Mouse (Mus musculus) sigmoid colon, adult 10 weeks (tissue): ENCODE results near the gene Tnp2. TPM values are rescaled to one million over a fixed set of nuclear protein-coding genes. Genes with fewer than 3 reads are reported as not detected.

Source experiments
- polyA plus RNA-seq: library from polyadenylated mRNA; stranded (reverse); fragments of 350-450 nt; fragmentation: Illumina TruSeq; extraction: RNeasy Lipid Tissue Mini Kit (QIAGEN cat#74804); gene quantifications from one replicate; pipeline ENCODE4 v1.2.3, GENCODE M21; 2014; ENCODE audit warnings: low read depth, low replicate concordance

Gene Tnp2
- not detected for polyA plus RNA-seq

DNA sequence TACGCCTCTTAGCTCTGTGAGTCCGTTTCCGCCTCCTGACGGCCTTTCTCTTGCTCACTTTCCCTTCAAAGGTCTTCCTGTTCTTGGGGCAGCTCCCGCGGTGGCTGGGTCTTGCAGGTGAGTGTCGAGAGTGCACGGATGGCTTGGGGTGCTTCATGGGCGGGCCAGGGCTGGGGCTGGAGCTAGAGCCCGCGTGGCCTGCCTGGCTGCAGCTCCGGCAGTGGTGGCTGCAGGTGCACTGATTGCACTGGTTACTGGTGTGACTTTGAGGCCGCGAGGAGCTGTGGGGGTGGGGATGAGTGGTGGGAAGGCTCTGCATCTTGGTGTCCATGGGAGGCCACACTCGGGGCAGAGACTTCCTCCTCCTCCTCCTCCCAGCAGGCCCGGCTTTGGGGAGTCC lies at the start of gene Tnp2:
Gene Tnp2 (minus strand): TSS at position 390 of the 400 bp plus-strand sequence.

DNA sequence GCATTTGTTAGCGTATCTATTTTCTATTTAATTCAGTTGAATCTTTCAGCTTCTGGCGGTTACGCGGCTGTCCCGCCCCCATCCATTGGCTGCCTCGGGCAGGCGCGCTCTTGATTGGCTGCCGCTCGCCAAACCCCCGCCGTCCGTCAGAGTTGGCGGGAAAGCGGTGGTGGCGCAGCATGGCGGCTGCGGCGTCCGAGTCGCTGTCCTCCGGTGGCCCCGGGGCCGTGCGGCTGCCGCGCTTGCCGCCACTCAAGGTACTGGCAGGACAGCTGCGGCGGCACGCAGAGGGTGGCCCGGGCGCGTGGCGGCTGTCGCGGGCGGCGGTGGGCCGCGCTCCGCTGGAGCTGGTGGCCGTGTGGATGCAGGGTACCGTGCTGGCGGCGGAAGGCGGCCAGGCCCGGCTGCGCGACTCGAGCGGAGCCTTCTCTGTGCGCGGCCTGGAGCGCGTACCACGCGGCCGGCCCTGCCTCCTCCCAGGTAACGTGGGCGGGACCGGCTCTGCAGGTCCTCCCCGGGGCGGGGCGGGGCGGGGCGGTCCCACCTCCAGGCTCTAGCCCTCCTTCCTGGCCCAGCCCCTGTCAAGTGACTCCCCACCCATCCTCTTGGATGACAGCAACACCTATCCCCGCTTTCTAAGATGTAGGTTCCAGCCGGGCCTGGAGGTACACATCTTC lies 46.6 kb upstream of the Tnp2 start, which contains the start of gene Rmi2:
Gene Rmi2 (plus strand): TSS at position 149 of the 677 bp plus-strand sequence.

DNA sequence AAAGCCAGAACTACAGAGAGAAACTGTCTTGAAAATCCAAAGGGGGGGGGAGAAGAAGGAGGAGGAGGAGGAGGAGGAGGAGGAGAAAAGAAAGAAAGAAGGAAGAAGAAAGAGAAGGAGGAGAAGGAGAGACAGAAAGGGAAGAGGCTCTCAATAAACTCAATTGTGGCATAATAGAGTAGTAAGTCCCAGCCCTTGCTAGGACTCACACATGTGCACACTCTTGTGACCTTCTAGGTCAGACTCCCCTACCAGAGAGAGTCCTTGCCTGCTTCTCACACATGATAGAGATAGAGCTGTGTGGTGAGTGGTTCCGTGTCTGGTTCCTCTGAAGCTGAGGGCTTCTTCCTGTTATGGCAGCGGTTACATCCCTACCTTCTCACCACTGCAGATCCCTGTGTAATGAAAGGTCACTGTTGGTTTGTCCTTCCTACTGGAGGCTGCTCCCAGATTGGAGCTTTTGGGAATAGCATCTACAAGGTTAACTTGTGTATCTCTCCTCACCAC lies 24.5 kb upstream of the Tnp2 start, which contains the start of gene Gm11172:
Gene Gm11172 (plus strand): TSS at position 51 of the 507 bp plus-strand sequence.

DNA sequence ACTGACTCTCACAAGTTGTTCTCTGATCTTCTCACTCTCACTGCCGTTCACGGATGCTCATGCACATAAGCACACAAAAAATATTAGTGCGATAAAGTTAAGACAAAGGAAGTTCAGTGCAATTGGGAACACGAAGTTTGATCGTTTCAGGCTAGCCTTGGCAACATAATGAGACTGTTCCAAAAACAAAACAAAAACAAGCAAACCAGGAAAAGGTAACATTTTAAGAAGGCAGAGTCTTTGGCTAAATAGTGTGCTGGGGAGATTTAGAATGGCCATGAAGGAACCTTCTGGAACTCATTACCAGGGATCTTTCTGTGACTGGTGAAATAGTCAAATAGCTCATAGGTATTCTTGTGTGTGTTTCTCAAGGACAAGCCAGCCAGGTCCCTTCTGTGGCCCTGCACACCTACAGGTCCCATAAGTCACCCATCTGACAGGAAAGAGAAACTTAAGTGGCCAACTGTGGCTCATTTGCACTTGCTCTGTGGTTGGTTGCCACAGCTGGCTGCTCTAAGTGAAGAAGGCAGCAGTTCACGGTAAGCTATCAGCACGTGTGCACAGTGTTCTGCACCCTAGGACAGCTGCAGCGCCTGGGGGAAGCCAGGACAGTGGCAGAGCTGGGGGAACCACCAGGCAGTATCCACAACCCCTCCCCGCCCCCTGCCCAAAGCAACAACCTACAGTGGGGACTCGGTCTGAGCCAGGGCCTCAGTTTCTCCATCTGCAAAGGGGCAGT lies 17.5 kb upstream of the Tnp2 start, which contains the start of gene Prm1:
Gene Prm1 (minus strand): TSS at position 51 of the 739 bp plus-strand sequence.

DNA sequence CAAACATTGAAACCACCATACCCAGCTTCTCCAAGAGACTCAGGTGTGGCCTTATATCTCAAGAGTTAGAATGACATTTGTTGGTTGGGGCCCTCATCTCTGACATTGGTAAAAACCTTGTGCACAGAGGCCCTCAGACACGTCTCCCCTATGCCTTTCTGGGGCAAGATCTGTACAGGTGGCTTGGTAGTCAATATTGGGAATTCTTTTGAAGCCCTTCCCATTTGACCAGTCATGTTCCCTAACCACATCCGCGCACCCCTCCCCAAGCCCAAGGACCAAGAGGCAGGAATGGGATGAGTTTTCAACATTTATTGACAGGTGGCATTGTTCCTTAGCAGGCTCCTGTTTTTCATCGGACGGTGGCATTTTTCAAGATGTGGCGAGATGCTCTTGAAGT lies 7.6 kb upstream of the Tnp2 start, which contains the start of gene Prm2:
Gene Prm2 (minus strand): TSS at position 101 of the 400 bp plus-strand sequence.

DNA sequence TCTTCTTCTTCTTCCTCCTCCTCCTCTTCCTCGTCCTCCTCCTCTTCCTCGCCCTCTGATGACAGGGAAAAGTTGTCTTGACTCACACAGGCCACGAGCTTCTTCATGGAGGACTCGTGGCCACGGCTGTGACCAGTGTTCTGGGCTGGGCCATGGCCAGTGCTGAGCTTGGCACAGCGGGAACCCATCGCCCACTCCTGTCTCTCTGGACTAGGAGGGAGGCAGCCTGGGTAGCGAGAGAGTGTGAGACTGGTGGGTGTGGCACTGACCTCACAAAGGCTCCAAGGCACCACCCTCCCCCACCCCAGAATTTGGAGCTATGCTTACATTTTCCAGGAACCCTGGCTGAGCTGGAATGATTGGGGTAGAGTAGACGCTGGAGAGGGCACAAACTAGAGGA lies 2.2 kb upstream of the Tnp2 start, which contains the start of gene Prm3:
Gene Prm3 (minus strand): TSS at position 213 of the 400 bp plus-strand sequence.

DNA sequence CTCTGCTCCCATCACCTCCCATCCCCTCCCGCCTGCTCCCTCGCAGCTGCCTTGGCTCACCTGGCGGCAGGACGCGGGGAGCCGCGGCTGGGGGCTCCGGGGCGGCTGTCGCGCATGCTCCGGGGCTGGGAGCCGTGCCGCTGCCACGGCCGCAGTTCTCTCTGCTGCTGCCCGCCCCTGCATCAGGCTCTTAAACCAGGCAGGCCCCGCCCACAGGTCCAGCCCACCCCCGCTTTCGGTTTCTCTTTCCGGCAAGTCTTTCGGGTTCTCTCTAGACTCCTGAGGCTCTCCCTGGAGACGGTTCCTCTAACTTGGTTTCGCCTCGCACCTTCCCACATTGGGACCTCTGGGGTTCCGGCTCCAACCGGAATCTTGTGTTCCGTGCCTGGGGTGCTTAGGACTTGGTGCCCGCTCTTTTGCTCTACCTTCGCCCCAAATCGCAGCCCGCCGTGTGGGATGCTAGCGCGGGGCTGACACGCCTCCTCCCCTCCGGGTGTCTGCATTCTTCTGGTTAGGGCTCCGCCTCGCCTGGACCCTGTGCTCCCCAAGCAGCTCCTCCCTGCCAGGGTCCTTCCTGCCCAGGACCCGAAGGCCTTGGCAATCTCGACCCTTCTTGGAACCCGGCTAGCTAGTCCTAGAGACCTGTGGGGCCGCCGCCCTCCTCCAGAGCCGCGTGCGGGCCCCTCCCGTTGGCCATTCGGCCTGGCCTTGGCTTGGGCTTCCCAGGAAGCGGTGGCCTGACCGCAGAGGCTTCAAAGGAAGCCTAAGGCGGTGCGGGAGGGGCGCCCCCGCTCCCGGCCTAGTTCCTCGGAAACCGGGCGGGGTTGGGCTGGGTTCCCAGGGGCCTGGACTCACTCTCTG lies 2.9 kb downstream of the Tnp2 start, which contains the start of gene Socs1:
Gene Socs1 (minus strand): TSS at position 166 of the 861 bp plus-strand sequence.

Other genes with a start within 250 kb of the Tnp2 start
- gene Dexi, start 245.6 kb downstream of the Tnp2 start, polyA plus RNA-seq: 3.3 TPM
- 13.9 TPM for gene Clec16a, start 243.3 kb downstream of the Tnp2 start, polyA plus RNA-seq
- gene Socs1, start 3.1 kb downstream of the Tnp2 start, polyA plus RNA-seq: 0.38 TPM
- not detected for gene Prm3, start 2.3 kb upstream of the Tnp2 start, polyA plus RNA-seq
- gene Prm2, start 7.5 kb upstream of the Tnp2 start, polyA plus RNA-seq: not detected
- not detected for gene Prm1, start 17.2 kb upstream of the Tnp2 start, polyA plus RNA-seq
- gene Gm11172, start 24.3 kb upstream of the Tnp2 start, polyA plus RNA-seq: not detected
- gene Rmi2, start 46.4 kb upstream of the Tnp2 start, polyA plus RNA-seq: 0.50 TPM